Mouse (Mus musculus) forelimb bud, embryonic 11.5 days (tissue): ENCODE results near the gene Setx.
"Not testable (repeated sequence)": the region's sequence is repeated elsewhere in the genome, so short reads cannot be mapped to it uniquely, and the experiment has no call there.

Experiments
- DNase-seq: peaks from one replicate; pipeline ENCODE4 v3.0.0-alpha.2; 2012; ENCODE audit warnings: low read depth, low spot score

The Setx gene

GRCm38 (mm10) chr2:29123907-29124569, at the start of gene Setx:
Gene Setx, plus strand, starts transcription at chr2:29124181.
- no peak for DNase-seq

GRCm38 (mm10) chr2:29074676-29075075, 49.3 kb upstream of the Setx start:
- DNase-seq: no peak

GRCm38 (mm10) chr2:29075331-29076070, 48.5 kb upstream of the Setx start:
- DNase-seq: no peak

- no peak for DNase-seq
Observed at GRCm38 (mm10) chr2:29076226-29076625, 47.8 kb upstream of the Setx start.

- no peak for DNase-seq
Observed at GRCm38 (mm10) chr2:29081965-29082364, 42.0 kb upstream of the Setx start.

GRCm38 (mm10) chr2:29086026-29086425, 38.0 kb upstream of the Setx start:
- no peak for DNase-seq

- not testable (repeated sequence) for DNase-seq
Observed at GRCm38 (mm10) chr2:29089276-29089675, 34.7 kb upstream of the Setx start.

GRCm38 (mm10) chr2:29095674-29096073, 28.3 kb upstream of the Setx start:
- no peak for DNase-seq

GRCm38 (mm10) chr2:29096751-29097150, 27.2 kb upstream of the Setx start:
- no peak for DNase-seq

- DNase-seq: no peak
Observed at GRCm38 (mm10) chr2:29097465-29097864, 26.5 kb upstream of the Setx start.

- DNase-seq: not testable (repeated sequence)
Observed at GRCm38 (mm10) chr2:29097955-29098354, 26.0 kb upstream of the Setx start.

GRCm38 (mm10) chr2:29098786-29099185, 25.2 kb upstream of the Setx start:
- DNase-seq: peak; percentile 4

GRCm38 (mm10) chr2:29099646-29100045, 24.3 kb upstream of the Setx start:
- DNase-seq: no peak

- DNase-seq: no peak
Observed at GRCm38 (mm10) chr2:29100822-29101534, 23.0 kb upstream of the Setx start.

- DNase-seq: not testable (repeated sequence)
Observed at GRCm38 (mm10) chr2:29102416-29103377, 21.3 kb upstream of the Setx start.

GRCm38 (mm10) chr2:29120969-29121368, 3.0 kb upstream of the Setx start:
- no peak for DNase-seq

- DNase-seq: no peak
Observed at GRCm38 (mm10) chr2:29122446-29122845, 1.5 kb upstream of the Setx start.

GRCm38 (mm10) chr2:29124571-29124935, 572 bp downstream of the Setx start:
- no peak for DNase-seq

- DNase-seq: peak; percentile 99
Observed at GRCm38 (mm10) chr2:29124936-29125701, 1.1 kb downstream of the Setx start.

- no peak for DNase-seq
Observed at GRCm38 (mm10) chr2:29130118-29130899, 6.3 kb downstream of the Setx start.
